Mouse (Mus musculus) heart, embryonic 16.5 days (tissue): ENCODE data around the gene Akap13. TPM values are rescaled to one million over a fixed set of nuclear protein-coding genes. Genes with fewer than 3 reads are reported as not detected.

Experiments used
- ATAC-seq: fragments of 200-750 bp; cut with Nextera tagmentation; replicated peaks from 2 replicates; pipeline ENCODE4 v1.8.0; 2017; ENCODE audit warnings: moderate number of reproducible peaks; ENCODE audit not compliant: insufficient read depth, low FRiP score; ENCODE audit errors: extremely low read depth
- H3K27ac ChIP-seq: fragments of 300-500 bp; sonication (generic); 2 replicates; pipeline ENCODE4 v1.5.1; 2014; ENCODE audit warnings: mild to moderate bottlenecking, low read length, control low read depth, moderate library complexity
- H3K27me3 ChIP-seq: fragments of 300-500 bp; sonication (generic); 2 replicates; pipeline ENCODE4 v1.6.1; 2014; ENCODE audit warnings: low read length, mixed read lengths; ENCODE audit not compliant: control insufficient read depth, insufficient read depth
- H3K36me3 ChIP-seq: fragments of 300-500 bp; sonication (generic); 2 replicates; pipeline ENCODE4 v1.6.1; 2014; ENCODE audit not compliant: control insufficient read depth, insufficient read depth
- H3K4me1 ChIP-seq: fragments of 300-500 bp; sonication (generic); 2 replicates; pipeline ENCODE4 v1.6.1; 2014; ENCODE audit warnings: low read length, mixed read lengths; ENCODE audit not compliant: control insufficient read depth, insufficient read depth
- H3K4me2 ChIP-seq: fragments of 300-500 bp; sonication (generic); 2 replicates; pipeline ENCODE4 v1.6.1; 2014; ENCODE audit warnings: low read depth, mild to moderate bottlenecking, control low read depth, low read length
- H3K4me3 ChIP-seq: fragments of 300-500 bp; sonication (generic); 2 replicates; pipeline ENCODE4 v1.5.1; 2014; ENCODE audit warnings: mild to moderate bottlenecking, control low read depth, low read length
- H3K9ac ChIP-seq: fragments of 300-500 bp; sonication (generic); 2 replicates; pipeline ENCODE4 v1.6.1; 2014; ENCODE audit warnings: low read length, control low read depth
- H3K9me3 ChIP-seq: fragments of 300-500 bp; sonication (generic); replicated peaks from 2 replicates; pipeline ENCODE4 v1.6.1; 2016; ENCODE audit warnings: low read length; ENCODE audit not compliant: control insufficient read depth
- WGBS: fragments of 180-500 bp; shearing (Covaris S2); extraction: QIAGEN DNeasy Blood & Tissue Kit; methylation state at CpG from one replicate; pipeline ENCODE4 v1.1.7; 2014; 5-methylcytosine and 5-hydroxymethylcytosine counted together
- polyA plus RNA-seq: library from polyadenylated mRNA; unstranded; fragments of >200 nt; fragmentation: Nextera tagmentation; extraction: Ambion mirVana; gene quantifications from 2 replicates; pipeline ENCODE4 v1.2.1, GENCODE M21; 2015

The Akap13 gene
- polyA plus RNA-seq, 1 experiment from 2014 or later: 47.3 TPM

DNA sequence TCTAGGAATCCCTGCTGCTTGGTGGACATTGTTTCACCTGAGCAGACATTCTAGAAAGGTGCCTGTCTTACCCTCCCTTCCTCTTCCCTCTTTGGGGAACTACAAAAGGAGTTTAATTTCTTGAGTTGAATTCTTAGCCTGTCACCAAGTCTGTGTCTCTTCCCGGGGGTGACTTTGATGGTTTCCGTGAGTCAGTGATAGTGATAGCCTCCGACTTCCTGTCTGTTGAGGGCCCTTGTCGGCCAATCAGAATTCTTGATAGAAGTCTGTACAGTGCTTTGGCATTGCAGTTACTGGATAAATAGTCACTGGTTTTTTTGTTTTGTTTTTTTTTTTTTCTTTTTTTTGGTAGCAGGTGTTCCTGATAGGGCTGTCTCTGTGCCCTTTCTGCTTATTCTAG is 116.8 kb downstream of the Akap13 start:
- H3K4me3 ChIP-seq: no peak overlapping the region
- no peak overlapping the region for H3K4me2 ChIP-seq
- no peaks in the 10 kb centered on the region; the same call in 1 of the 2 replicates for H3K36me3 ChIP-seq
- H3K27ac ChIP-seq: peak overlapping the region; percentile 60
- no peaks in the 10 kb centered on the region for H3K9me3 ChIP-seq
- H3K9ac ChIP-seq: no peak overlapping the region
- peaks cover 34% of the 10 kb centered on the region for H3K4me1 ChIP-seq
- H3K27me3 ChIP-seq: no peaks in the 10 kb centered on the region
- WGBS: 32% methylated on average over 4 of the region's 4 CpGs
- no peak; the same call in 1 of the 2 replicates for ATAC-seq

DNA sequence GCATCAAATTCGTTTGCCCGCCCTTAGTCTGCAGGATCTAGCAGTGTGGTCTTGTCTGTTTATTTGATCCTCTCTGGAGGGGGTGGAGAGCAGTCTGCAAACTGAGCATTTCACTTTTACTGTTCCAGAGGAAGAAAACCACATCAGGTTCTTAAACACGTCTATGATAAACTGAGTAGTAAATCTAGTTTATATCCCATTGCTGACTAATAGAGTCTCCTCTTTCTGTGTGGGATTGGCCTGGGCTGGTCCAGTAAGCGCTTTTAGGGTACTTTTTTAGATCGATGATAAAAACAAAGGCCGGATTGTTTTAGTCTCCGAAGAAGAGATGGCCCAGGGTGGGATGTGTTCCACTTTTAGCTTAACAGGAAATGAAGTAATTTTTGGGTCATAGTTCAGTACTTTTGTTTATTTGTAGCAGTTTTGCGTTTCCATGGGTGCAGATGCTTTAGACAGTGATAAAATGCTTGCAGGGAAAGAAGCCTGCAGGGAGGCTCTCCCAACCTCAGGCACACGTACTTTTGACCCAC is 119.9 kb downstream of the Akap13 start:
- no peaks in the 10 kb centered on the region for H3K27me3 ChIP-seq
- H3K9me3 ChIP-seq: no peaks in the 10 kb centered on the region
- ATAC-seq: peak; percentile 72
- no peak overlapping the region for H3K4me3 ChIP-seq
- H3K27ac ChIP-seq: peak overlapping the region; percentile 85
- H3K36me3 ChIP-seq: peaks cover 3% of the 10 kb centered on the region
- 19% methylated on average over 9 of the region's 9 CpGs for WGBS
- H3K4me1 ChIP-seq: peaks cover 40% of the 10 kb centered on the region
- H3K4me2 ChIP-seq: peak overlapping the region; percentile 37
- H3K9ac ChIP-seq: peak overlapping the region; percentile 46; the same call in 1 of the 2 replicates

- Histone ChIP-seq H3K4me1 (peaks cover 36% of the 10 kb centered on the region), H3K27ac (peak overlapping the region; percentile 85), H3K36me3 (peaks cover 3% of the 10 kb centered on the region), H3K27me3 (no peaks in the 10 kb centered on the region), H3K9ac (peak overlapping the region; percentile 46; the same call in 1 of the 2 replicates), H3K4me2 (no peak overlapping the region), H3K9me3 (no peaks in the 10 kb centered on the region), H3K4me3 (no peak overlapping the region)
- ATAC-seq: no peak
- 82% methylated on average over 1 of the region's 1 CpGs for WGBS
These were observed 120.7 kb downstream of the Akap13 start for GRCm38 (mm10) chr7:75575800-75576585.

DNA sequence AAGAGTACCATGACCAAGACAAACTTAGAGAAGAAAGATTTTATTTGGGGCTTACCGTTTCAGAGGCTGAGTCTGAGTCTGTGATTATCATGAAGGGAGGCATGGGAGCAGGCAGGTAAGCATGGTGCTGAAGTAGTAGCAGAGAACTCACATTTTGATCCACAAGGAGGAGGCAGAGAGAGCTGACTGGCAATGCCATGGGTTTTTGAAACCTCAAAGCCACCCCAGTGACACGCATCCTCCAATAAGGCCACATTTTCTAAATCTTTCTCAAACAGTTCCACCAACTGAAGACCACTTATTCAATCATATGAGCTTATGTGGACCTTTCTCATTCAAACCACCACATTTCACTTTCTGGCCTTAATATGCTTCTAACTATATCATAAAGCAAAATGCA is 121.5 kb downstream of the Akap13 start:
- ATAC-seq: no peak
- WGBS: 91% methylated on average over 2 of the region's 2 CpGs
- no peaks in the 10 kb centered on the region for H3K27me3 ChIP-seq
- H3K9me3 ChIP-seq: no peaks in the 10 kb centered on the region
- H3K4me2 ChIP-seq: no peak overlapping the region
- H3K27ac ChIP-seq: no peak overlapping the region; the same call in 1 of the 2 replicates
- H3K4me1 ChIP-seq: peaks cover 35% of the 10 kb centered on the region
- H3K4me3 ChIP-seq: no peak overlapping the region
- no peak overlapping the region for H3K9ac ChIP-seq
- peaks cover 5% of the 10 kb centered on the region for H3K36me3 ChIP-seq

GRCm38 (mm10) chr7:75577353-75577752 is 122.0 kb downstream of the Akap13 start:
- peaks cover 36% of the 10 kb centered on the region for H3K4me1 ChIP-seq
- H3K4me2 ChIP-seq: no peak overlapping the region
- H3K9ac ChIP-seq: no peak overlapping the region
- no peaks in the 10 kb centered on the region for H3K27me3 ChIP-seq
- peak overlapping the region; percentile 31; the same call in 1 of the 2 replicates for H3K27ac ChIP-seq
- no peak for ATAC-seq
- H3K4me3 ChIP-seq: no peak overlapping the region
- WGBS: 73% methylated on average over 6 of the region's 6 CpGs
- H3K9me3 ChIP-seq: no peaks in the 10 kb centered on the region
- peaks cover 5% of the 10 kb centered on the region for H3K36me3 ChIP-seq

DNA sequence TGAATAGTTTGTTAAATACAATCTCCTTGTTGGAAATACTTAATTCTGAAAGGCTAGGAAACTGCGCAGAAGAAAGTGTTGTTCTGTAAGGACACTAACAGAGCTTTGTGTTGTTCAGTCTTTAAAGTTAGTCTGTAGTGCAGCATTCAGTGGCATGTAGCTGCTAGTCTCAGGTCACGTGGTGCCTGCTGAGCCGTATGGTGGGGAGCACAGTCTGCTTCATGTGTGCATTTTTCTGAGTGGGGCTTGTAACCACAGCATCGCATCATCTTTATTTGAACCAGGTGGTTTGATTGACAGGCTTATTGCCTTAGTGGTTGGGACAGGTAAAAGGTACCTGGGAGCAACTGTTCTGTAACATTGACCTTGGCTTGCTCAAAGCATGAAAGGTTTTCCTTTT is 123.3 kb downstream of the Akap13 start:
- H3K4me3 ChIP-seq: no peak overlapping the region
- H3K9me3 ChIP-seq: no peaks in the 10 kb centered on the region
- H3K9ac ChIP-seq: no peak overlapping the region
- no peaks in the 10 kb centered on the region for H3K27me3 ChIP-seq
- peaks cover 5% of the 10 kb centered on the region for H3K36me3 ChIP-seq
- H3K4me2 ChIP-seq: no peak overlapping the region
- ATAC-seq: no peak
- 87% methylated on average over 4 of the region's 4 CpGs for WGBS
- peaks cover 42% of the 10 kb centered on the region for H3K4me1 ChIP-seq
- H3K27ac ChIP-seq: no peak overlapping the region

GRCm38 (mm10) chr7:75582091-75582490 is 126.8 kb downstream of the Akap13 start:
- 53% methylated on average over 4 of the region's 4 CpGs for WGBS
- no peak overlapping the region for H3K9ac ChIP-seq

DNA sequence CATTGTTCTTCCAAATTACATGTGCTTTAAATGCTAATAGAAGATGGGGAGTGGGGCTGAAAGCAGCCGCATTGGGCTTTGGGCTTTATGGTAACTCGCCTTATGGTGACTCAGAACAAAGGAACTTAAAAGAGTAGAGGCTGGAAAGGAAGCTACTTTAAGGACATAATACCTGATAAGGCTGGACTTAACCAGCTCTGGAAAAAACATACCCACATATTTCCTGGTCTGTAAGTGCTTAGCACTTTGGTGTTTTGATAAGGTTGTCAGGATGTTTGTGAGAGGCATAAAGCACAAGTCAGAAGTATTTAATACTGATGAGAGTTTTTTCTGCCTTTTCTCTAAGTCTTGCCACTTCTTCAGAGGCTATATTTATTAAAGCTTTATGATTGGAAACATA is 128.8 kb downstream of the Akap13 start:
- WGBS: 18% methylated on average over 2 of the region's 2 CpGs

More at GRCm38 (mm10) chr7:75582091-75582490, 126.8 kb downstream of the Akap13 start:
- Histone ChIP-seq H3K9me3 (no peaks in the 10 kb centered on the region), H3K27ac (peak overlapping the region; percentile 67), H3K36me3 (peaks cover 7% of the 10 kb centered on the region), H3K4me3 (no peak overlapping the region), H3K4me1 (peaks cover 48% of the 10 kb centered on the region), H3K4me2 (no peak overlapping the region), H3K27me3 (no peaks in the 10 kb centered on the region)
- ATAC-seq: no peak

GRCm38 (mm10) chr7:75585409-75585808 is 130.1 kb downstream of the Akap13 start:
- ATAC-seq: no peak
- WGBS: 79% methylated on average over 6 of the region's 6 CpGs
- H3K27me3 ChIP-seq: no peaks in the 10 kb centered on the region
- peaks cover 14% of the 10 kb centered on the region for H3K36me3 ChIP-seq
- H3K4me3 ChIP-seq: no peak overlapping the region
- H3K27ac ChIP-seq: peak overlapping the region; percentile 83
- H3K9ac ChIP-seq: no peak overlapping the region
- no peak overlapping the region for H3K4me2 ChIP-seq
- H3K9me3 ChIP-seq: no peaks in the 10 kb centered on the region
- peaks cover 42% of the 10 kb centered on the region for H3K4me1 ChIP-seq

More for the DNA sequence above, 128.8 kb downstream of the Akap13 start:
- no peak for ATAC-seq
- Histone ChIP-seq H3K9me3 (no peaks in the 10 kb centered on the region), H3K36me3 (peaks cover 12% of the 10 kb centered on the region), H3K9ac (no peak overlapping the region), H3K4me2 (no peak overlapping the region), H3K4me1 (peaks cover 42% of the 10 kb centered on the region), H3K4me3 (no peak overlapping the region), H3K27me3 (no peaks in the 10 kb centered on the region), H3K27ac (peak overlapping the region; percentile 53)
